Mouse (Mus musculus) forebrain, embryonic 16.5 days (tissue): Measurements from ENCODE around the gene Gpr158. TPM values are rescaled to one million over a fixed set of nuclear protein-coding genes. Genes with fewer than 3 reads are reported as not detected.

ENCODE experiments used
- polyA plus RNA-seq: library from polyadenylated mRNA; unstranded; fragments of >200 nt; fragmentation: Nextera tagmentation; extraction: Ambion mirVana; gene quantifications from 2 replicates; pipeline ENCODE4 v1.2.1, GENCODE M21; 2015

Gene Gpr158
- polyA plus RNA-seq, 1 experiment from 2014 or later = 2.4 TPM

Other genes with a start within 250 kb of the Gpr158 start
- 2.7 and 3.4 TPM in 2 replicates for gene Enkur, start 162.2 kb upstream of the Gpr158 start, polyA plus RNA-seq
- 25.4 and 28.8 TPM in 2 replicates for gene Thnsl1, start 161.8 kb upstream of the Gpr158 start, polyA plus RNA-seq